Mouse (Mus musculus) induced T-regulatory cell, adult 2 months (primary cell): ENCODE measurements around the gene Anpep.

ENCODE experiments used
- DNase-seq: peaks from one replicate; pipeline ENCODE4 v3.0.0-alpha.2; 2012; ENCODE audit warnings: low read depth

Gene Anpep

DNA sequence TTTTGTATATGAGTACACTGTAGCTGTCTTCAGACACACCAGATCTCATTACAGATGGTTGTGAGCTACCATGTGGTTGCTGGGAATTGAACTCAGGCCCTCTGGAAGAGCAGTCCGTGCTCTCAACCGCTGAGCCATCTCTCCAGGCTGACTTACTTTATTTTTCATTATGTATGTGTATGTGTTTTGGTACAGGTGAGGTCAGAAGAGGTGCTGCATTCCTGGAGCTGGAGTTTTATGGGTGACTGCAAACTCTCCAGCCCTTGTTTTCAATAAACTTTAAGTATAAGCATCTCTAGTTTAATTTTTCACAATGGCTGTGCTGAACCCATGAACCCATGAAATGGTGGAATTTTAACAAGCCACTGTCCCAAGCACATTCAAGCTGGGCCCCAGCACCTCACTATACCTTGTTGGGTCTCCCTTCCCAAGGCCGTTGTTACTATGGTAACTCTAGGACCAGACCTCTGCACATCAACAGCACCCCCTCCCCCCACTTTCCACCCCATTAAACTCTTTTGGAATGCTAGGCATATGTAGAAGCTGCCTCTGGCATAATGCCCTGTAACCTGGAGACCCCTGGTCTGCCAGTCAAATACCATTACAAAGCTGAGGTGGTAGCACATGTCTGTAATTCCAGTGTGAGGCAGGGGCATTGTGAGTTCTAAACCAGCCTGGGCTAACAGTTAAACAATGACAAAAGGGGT lies 5.6 kb upstream of the Anpep start:
- no peak for DNase-seq

DNA sequence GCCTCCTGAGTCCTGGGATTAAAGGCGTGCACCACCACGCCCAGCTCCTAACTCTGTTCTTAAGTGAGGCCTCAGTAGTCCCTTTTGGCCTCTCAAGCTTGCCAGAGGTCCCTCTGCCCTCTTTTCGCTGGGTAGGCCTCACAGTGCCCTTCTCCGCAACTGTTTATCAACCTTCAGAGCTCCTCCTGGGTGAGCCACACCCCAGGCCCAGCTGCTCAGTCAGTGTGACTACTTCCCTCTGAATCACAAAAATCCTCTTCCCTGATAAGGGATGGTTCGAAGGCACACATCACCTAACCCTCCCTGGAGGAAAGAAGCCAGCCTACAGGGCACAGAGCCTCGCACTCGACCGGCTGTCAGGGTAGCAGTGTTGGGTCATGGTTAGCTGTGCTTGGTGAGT lies 935 bp upstream of the Anpep start:
- DNase-seq: no peak

DNA sequence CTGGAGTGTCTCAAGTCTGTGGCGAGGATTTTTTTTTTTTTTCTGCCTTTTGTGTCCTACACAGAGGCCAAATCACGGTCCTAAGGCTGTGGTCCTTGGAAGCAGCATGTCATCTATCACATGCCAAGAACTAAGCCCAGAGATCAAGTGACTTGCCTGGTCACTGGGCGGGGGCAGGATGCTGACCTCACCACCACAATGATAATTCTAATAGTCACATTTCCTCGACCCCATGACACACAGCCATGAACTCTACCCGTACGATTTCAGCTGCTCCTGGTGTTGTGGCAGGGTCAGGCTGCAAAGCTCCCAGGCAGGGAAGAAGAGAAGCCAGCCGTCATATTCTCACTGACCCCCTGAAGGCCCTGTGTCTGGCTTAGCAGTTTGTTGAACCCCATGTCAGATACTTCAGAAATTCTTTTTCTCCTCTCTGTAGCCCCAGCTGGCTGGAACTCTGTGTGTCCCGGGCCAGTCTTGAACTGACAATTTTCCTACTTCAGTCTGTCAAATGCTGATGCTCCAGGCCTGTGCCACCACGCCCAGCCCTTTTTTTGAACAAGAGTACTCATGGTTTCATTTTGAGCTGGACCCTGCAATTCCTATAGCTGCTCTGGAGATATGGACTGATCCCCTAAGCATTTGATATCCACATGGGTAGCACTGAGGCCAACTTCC lies 1.8 kb downstream of the Anpep start:
- no peak for DNase-seq

DNA sequence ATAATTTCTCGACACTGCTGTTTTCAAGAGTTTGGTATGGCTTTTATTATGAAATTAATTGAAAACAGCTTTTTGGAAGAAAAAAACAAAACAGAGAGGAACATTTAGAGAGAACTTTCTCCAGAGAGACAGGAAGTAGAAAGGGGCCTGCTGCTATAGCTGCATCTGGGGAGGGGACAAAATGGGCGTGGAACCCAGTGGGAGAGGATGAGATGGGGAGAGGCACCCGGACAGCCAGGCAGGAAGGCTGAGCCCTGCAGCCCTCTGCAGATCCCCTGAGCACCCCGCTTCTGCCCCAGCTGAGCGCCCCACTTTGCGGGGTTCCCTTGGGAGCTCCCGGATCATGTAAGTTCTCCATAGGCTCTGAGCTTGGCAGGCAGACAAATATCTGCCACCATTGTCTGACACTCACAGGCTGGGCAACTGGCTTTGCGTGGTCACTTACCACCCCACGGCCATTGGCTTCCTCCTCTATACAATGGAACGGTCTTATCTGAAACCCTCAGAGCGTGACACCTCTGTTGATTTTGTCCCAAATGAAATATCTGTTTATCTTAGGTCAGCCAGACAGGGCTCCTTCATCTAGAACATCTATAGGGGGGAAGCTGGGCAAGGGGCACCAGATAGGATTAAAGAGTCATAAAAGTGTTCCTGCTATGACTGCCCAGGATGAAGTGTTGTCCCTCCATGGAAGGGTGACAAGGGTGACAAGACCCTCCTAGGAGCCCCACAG lies 2.5 kb downstream of the Anpep start:
- DNase-seq: peak; percentile 15

DNA sequence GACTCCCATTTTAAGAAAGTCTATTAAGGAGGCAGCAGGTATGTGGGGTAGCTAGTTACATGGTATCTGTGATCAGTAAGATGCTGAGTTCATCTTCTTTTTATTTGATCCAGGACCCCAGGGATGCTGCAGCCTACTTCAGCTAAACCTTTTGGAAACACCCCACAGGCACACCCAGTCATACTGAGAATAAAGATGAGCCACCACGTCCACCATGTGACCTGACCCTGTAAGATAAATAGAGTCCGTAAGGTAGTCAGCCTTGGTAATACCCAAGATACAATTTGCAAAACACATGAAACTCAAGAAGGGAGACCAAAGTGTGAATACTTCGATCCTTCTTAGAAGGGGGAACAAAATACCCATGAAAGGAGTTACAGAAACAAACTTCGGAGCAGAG lies 4.6 kb downstream of the Anpep start:
- DNase-seq: no peak

DNA sequence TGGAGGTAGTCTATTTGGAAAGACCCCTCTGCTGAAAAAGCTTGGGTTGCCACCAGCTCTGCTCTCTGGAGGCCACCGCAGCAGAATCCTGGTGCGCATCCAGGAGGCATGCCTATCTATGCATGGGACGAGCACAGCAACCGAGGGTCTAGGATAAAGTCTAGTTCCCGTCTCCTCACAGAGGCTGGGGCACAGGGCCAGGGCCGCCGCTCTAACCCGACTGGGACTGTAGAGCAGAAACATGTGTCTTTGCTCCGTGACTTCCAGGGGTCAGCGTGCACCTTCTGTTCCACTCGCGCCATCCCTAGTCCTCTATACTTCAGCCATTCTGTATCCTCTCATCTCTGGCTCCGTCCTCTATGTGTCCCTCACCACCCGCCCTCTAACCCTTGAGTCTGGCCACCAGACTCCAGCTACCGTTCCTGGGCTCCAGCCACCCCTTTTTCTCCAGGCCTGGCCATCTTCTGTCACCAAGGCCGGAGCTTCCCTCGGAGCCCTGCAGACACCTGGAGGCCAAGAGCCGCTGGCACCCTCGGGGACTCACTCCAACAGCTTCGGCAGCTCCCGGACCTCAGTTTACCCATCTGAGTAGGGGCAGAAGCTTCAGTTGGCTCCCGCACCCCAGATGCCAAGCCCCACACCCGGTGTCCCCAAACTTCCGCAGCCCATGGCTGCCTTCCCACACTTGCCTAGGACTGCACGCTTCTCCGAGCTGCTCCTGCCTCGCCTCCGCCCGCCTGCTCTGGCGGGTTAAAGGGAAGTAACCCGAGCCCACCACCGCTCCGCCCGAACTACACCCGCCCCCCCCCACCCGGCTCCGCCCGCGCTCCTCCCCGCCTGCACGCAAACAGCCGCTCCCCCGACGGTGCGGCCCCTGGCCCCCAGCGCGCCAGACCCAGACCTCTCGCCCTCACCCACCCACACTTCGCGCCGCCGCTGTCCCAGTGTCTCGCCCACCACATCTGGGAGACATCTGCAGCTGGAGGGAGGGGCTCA lies 13.1 kb downstream of the Anpep start:
- no peak for DNase-seq

DNA sequence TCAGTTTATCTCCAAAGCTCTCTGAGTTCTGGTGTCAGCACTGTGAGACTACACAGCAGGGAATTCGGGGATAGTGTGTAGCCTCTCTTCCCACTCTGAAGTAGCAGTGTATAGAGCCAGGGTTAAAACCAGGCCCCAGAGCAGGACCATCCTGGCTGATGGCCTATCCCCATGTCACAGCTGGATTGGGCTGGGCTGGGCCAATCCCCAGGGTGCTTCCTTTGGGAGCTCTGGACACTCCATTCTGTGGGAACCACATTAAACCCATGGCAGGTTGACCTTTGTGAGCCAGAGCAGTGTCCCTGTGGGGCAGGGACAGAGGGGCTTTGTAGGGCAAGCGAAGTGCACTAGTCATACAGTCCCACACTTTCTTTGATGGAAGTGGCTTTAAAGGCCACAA lies 14.5 kb downstream of the Anpep start:
- no peak for DNase-seq

DNA sequence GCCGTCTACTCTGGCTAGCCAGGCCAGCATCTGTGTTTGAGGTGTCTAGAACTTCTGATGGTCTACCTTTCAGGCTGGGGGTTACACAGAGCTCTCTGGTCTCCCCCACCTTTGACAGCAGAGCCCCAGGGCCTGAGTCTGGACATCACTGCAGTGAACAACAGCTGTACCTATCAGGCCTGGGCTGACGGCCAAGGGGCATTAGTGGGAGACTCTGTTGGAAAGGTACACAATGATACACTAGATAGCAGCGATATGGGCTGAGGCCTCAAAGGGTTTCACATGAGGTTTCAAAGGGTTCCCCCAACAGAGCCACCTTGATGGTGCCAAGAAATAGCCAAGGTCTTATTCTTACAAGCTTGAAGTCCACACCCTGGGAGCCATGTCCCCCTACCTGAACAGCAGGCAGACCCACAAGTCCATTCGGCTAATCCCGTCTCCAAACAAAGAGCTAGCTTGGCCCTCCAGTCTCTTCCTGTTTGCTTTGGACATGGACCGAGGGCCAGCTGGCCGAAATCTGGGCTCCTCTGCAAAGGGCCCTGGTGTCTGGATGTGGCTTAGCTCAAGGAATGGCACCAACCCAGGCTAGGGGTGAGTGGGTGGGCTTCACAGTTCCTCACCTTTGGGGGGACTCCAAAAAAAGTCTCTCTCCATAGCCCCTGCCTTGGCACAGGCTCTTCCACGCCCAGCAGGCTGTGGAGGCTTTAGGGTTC lies 16.6 kb downstream of the Anpep start:
- no peak for DNase-seq

DNA sequence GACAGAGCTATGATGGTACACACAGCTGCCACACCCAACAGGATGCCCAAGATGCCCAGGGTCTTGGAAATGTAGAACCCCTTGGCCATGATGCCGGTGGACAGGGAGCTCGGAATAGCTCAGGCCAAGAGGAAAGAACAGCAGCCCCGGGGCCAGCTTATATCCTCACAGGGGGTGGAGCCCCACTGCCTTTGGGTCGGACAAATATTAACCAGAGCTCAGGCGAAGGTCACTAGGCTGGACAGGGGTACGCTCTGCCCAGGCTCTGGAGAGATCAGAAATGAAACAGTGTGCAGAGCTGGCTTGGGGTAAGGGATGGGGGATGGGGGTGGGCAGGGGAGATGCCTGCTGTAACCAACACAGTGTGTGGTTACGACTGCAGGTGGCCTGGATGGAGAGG lies 18.7 kb downstream of the Anpep start:
- no peak for DNase-seq

DNA sequence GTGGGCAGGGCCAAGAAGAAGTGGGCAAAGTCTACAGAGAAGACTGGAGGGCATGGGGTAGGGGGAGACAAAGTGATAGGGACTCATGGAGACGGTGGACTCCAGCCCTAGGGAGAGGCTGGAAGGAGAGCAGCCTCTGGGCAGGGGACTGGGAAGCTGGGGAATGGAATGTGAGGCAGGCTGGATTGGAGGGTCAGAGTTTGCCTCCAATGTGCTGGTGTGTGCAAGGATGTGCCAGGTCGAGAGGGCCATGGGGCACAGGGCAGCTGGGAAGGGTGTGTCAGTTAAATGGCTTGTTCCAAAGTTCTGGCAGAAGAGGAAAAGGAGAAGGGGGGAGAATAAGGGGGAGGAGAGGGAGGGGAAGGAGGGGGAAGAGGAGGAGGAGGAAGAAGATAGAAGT lies 23.6 kb downstream of the Anpep start:
- no peak for DNase-seq

DNA sequence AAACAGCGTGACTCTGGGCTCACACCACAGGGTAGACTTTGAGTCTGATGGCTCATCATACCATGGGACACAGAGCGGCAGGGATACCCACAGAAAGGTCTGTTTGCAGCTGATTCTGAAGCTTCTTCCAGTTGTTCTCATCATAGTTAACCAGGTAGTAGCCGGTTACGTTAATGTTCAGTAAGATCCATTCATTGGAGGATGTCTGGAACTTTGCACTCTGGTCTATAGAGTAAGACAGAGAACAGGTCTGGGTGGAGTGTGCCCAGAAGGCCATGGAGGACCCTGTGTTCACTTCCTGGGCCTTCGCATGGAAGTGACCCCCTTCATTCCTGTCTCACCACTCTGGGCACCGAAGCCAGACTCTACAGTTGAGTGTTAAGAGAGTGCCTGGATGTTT lies 25.7 kb downstream of the Anpep start:
- DNase-seq: no peak

DNA sequence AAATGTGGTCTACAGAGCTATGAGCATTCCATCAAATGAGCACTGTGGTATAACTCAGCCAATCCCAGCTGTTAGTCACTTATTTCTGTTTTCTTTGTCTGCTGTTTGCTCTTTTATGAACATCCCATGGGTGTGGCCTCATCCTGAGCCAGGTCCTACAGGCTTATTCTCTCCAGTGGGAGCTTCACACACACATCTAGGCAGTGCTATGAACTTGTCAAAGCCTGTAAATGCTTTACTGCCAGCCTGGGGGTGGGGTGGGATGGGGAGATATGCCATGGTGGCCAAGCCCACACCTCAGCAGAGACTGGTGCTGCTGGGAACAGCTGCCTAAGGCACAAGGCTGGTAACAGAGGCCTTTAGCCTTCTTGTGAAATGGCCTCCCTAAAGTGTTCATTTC lies 27.9 kb downstream of the Anpep start:
- no peak for DNase-seq

DNA sequence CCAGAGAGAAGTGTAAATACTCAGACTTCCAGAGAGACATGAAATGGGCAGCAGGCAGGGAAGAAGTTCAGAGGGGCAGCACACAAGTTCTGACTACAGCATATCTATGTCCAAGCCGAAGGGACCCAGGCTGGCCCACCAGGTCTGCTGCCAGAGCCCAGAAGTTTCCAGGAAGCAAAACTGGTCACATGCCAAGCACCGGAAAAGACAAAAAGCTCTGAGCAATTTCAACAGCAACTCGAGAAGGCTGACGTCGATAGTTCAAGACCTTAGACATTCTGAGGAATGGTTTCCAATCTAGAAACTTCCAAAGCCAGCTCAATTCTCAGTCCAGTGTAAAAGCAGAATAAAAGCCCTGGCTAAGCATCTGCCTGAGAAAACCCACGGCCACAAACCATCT lies 29.3 kb downstream of the Anpep start:
- no peak for DNase-seq

DNA sequence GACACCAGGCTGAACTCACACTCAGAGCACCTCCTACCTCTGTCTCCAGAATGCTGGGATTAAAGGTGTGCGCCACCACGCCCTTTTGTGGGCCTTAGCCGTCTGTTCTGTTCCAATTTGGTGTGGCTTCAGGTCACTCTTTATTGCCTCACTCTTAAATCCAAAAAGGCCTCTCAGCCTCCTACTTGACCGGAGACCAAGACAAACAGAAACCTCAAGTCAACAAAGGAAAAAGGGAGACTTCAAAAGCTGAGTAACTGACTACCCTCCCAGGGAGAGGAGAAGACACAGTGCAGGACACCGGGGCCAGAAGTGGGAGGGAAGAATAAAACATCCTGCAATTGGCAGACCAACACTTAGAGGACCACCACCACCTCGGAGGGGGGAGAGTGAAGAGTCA lies 29.7 kb downstream of the Anpep start:
- DNase-seq: no peak

DNA sequence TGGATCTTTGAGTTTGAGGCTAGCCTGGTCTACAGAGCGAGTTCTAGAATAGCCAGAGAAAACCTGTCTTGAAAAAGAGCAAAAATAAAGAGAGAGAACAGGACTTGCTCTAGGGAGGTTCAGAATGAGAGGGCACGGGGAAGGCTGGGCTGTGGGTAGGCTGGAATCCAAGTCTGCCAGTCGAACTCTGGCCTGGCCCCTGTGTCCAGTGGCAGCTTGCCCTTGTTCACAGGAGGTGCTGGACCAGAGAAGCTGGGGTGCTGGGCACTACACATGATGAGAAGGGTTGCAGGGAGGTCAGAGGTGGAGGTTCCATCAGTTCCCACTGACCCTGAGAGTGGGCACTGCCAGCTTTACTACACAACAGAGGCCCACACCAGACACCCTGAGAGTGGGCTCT lies 32.5 kb downstream of the Anpep start:
- no peak for DNase-seq

DNA sequence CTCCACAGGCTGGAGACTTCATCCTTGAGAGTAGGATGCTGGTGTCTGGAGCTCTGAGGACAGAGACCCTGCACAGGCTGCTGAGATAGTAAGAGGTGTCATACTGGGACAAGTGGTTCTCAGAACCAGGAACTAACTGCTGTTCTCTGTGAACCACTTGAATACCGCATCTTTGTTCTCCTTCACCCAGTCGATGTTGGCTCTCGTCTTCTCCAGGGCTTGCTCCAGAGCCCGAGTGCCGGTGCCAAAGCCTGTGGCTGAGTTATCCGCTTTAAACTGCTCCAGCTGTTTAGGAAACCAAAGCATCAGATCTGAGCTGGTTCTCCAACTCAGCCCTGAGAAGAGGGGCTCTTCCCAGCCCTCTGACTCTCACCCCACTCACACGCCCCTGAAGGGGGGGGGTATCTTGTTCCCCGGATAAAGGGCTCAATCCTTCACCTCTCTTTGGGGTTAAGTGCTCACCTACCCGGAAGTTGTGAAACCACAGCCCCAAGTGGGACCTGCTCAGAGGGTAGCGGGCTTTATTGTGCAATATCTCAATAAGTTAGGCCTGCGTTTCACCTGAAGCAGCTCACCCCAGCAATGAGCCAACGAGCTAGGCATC lies 38.7 kb downstream of the Anpep start:
- no peak for DNase-seq

DNA sequence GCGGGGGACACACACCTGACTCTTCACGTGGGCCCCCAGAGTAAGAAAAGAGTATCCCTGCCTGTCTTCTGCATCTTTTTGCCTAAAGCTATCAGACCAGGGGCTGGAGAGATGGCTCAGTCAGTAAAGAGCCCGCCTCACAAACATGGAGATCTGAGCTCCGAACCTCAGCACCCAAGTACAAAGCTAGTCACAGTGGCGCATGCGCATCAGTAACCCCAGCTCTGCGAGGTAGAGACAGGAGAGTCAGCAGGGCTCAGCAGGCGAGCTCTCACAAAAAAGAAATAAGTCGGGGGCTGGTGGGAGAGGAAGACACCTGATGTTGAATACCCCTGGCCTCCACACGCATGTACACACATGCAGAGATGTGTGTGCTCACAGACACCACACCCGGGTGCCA lies 40.9 kb downstream of the Anpep start:
- DNase-seq: no peak

DNA sequence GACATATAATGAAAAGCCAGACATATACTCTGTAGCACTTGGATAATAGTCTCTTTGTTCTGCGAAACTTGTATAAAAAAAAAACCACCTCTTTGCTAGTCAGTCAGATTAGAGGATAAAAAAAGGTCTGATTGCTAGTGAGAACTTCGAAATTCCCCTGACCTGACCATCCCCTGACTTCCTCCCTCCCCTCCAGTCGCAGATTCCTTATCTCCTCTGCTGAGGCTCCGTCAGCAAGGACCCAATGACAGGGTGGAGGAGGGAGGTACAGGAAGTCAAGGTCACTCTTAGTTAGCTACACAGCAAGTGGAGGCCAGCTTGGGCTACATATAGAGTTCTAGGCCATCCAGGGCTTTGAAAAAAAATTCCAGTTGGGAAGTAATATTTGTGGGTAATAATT lies 41.3 kb downstream of the Anpep start:
- DNase-seq: no peak

DNA sequence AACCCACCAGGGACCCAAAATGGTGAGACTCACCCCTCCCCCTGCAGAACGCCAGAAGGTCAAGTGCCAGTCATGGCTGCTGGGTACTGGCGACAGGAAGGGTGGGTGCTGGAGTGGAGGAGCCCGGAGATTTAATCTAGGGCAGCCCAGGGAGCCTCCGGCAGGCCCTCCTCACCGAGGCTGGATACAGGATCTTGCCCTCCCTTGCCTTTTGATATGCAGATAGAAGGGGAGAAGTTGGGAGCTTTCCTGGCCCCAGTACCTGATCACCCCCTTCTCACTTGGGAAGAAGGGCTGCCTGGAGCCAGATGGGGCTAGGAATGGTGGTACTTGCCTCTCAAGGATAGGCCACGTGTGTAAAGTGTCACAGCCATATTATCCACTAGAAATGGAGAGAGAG lies 42.5 kb downstream of the Anpep start:
- no peak for DNase-seq

DNA sequence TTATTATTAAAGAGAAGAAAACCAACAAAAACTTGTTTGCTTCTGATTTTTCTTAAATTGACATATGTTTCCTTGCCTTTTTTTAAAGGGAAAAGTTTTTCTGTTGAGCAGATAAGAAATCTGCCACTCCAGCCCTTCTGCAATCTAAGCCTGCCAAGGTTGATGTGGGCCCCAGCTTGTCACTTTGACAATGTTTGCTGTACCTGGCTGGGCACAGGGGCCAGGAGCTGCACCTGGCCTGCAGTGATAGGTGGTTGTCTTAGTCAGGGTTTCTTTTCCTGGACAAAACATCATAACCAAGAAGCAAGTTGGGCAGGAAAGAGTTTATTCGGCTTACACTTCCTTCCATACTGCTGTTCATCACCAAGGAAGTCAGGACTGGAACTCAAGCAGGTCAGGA lies 47.5 kb downstream of the Anpep start:
- no peak for DNase-seq
